Mouse (Mus musculus) forebrain, embryonic 14.5 days (tissue): ENCODE data around the gene Klf15. TPM values are rescaled to one million over a fixed set of nuclear protein-coding genes. Genes with fewer than 3 reads are reported as not detected.
A peak's percentile ranks its signal among the peaks of the same experiment; 100 is the strongest.

Experiments used
- ATAC-seq: fragments of 200-750 bp; cut with Nextera tagmentation; 2 replicates; pipeline ENCODE4 v1.8.0; 2017; ENCODE audit warnings: mild to moderate bottlenecking, moderate library complexity
- DNase-seq: peaks from one replicate; pipeline ENCODE4 v3.0.0-alpha.2; 2015; ENCODE audit warnings: low spot score
- H3K27ac ChIP-seq: fragments of 300-500 bp; sonication (generic); 2 replicates; pipeline ENCODE4 v1.5.1; 2014; ENCODE audit warnings: low read depth, mild to moderate bottlenecking, control low read depth, low read length, moderate library complexity
- H3K27me3 ChIP-seq: fragments of 300-500 bp; sonication (generic); replicated peaks from 2 replicates; pipeline ENCODE4 v1.6.1; 2014; ENCODE audit warnings: low read length, control low read depth, mixed read lengths; ENCODE audit not compliant: control insufficient read depth, insufficient read depth
- H3K36me3 ChIP-seq: fragments of 300-500 bp; sonication (generic); 2 replicates; pipeline ENCODE4 v1.6.1; 2014; ENCODE audit warnings: low read length, control low read depth; ENCODE audit not compliant: control insufficient read depth, insufficient read depth
- H3K4me1 ChIP-seq: fragments of 300-500 bp; sonication (generic); 2 replicates; pipeline ENCODE4 v1.6.1; 2014; ENCODE audit warnings: antibody characterized with exemption, low read length, control low read depth; ENCODE audit not compliant: control insufficient read depth, insufficient read depth
- H3K4me2 ChIP-seq: fragments of 300-500 bp; sonication (generic); 2 replicates; pipeline ENCODE4 v1.6.1; 2014; ENCODE audit warnings: mild to moderate bottlenecking, control low read depth, low read length
- H3K4me3 ChIP-seq: fragments of 300-500 bp; sonication (generic); 2 replicates; pipeline ENCODE4 v1.5.1; 2014; ENCODE audit warnings: low read depth, low read length, control low read depth
- H3K9ac ChIP-seq: fragments of 300-500 bp; sonication (generic); 2 replicates; pipeline ENCODE4 v1.6.1; 2014; ENCODE audit warnings: mild to moderate bottlenecking, low read length, control low read depth, moderate library complexity
- H3K9me3 ChIP-seq: fragments of 300-500 bp; sonication (generic); replicated peaks from 2 replicates; pipeline ENCODE4 v1.6.1; 2016; ENCODE audit warnings: low read length, control low read depth, mixed read lengths; ENCODE audit not compliant: control insufficient read depth
- WGBS: fragments of 180-500 bp; shearing (Covaris S2); extraction: QIAGEN DNeasy Blood & Tissue Kit; methylation state at CpG from one replicate; pipeline ENCODE4 v1.1.7; 2014; 5-methylcytosine and 5-hydroxymethylcytosine counted together
- polyA plus RNA-seq: library from polyadenylated mRNA; unstranded; fragments of >200 nt; fragmentation: Nextera tagmentation; extraction: Ambion mirVana; gene quantifications from 2 replicates; pipeline ENCODE4 v1.2.1, GENCODE M21; 2014

Gene Klf15
- polyA plus RNA-seq, 1 experiment from 2014 or later, result 10.3 TPM

DNA sequence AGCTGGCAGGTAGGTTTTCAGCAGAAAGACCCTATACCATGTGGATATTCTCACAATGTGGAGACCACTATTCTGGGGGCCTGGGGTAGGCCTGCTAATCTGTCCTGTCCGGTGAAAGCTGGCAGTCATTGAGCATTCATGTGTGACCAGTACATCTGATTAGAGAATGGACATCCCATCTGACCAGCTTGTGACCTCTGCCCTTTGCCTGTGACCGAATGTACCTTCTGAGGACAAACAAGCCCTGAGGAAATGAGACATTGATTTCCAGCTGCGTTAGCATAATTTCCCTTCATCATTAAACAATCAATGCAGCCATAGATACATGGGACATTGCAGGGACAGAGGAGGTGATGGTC is 13.5 kb downstream of the Klf15 start:
- H3K36me3 ChIP-seq, result no peaks in the 10 kb centered on the region
- DNase-seq, result no peak
- no peaks in the 10 kb centered on the region for H3K9me3 ChIP-seq
- H3K4me1 ChIP-seq, result no peaks in the 10 kb centered on the region
- H3K27me3 ChIP-seq, result no peaks in the 10 kb centered on the region
- H3K4me2 ChIP-seq, result no peak overlapping the region
- H3K4me3 ChIP-seq, result no peak overlapping the region
- ATAC-seq, result no peak
- no peak overlapping the region for H3K9ac ChIP-seq
- WGBS, result 83% methylated on average over 3 of the region's 3 CpGs
- no peak overlapping the region for H3K27ac ChIP-seq

GRCm38 (mm10) chr6:90476941-90477518 is 14.7 kb downstream of the Klf15 start:
- Histone ChIP-seq H3K36me3 (no peaks in the 10 kb centered on the region), H3K27ac (no peak overlapping the region), H3K4me3 (no peak overlapping the region), H3K9ac (no peak overlapping the region), H3K4me2 (no peak overlapping the region), H3K9me3 (no peaks in the 10 kb centered on the region), H3K27me3 (no peaks in the 10 kb centered on the region), H3K4me1 (no peaks in the 10 kb centered on the region)
- DNase-seq (peak; percentile 23), ATAC-seq (peak; percentile 40; the same call in 1 of the 2 replicates)
- 59% methylated on average over 14 of the region's 14 CpGs for WGBS

GRCm38 (mm10) chr6:90484249-90484648 is 21.9 kb downstream of the Klf15 start:
- Histone ChIP-seq H3K9me3 (no peaks in the 10 kb centered on the region), H3K4me1 (no peaks in the 10 kb centered on the region), H3K9ac (no peak overlapping the region), H3K27ac (no peak overlapping the region), H3K36me3 (no peaks in the 10 kb centered on the region), H3K4me2 (no peak overlapping the region), H3K4me3 (no peak overlapping the region), H3K27me3 (no peaks in the 10 kb centered on the region)
- no peak for DNase-seq
- no peak for ATAC-seq
- 77% methylated on average over 3 of the region's 3 CpGs for WGBS

DNA sequence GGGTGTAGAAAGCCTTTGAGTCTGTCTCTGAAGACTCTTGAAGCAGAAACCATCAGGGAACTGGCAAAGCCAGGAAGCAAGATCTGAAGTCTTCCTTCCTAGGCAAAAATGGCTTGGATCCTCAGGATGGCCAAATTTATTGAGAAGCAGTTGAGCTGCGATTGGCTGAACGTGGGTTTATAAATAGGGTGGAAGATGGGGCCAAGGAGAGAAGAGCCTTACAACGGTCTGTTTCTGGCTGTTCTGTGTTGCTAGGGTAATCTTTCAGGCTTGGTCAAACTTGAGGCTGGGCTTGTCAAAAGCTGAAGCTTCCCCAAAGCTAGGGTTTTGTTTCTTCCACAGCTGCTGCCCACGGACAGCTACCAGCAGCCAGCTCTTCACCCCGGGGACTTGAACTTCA is 22.5 kb downstream of the Klf15 start:
- WGBS, result 78% methylated on average over 5 of the region's 5 CpGs
- no peak for ATAC-seq
- Histone ChIP-seq H3K4me3 (no peak overlapping the region), H3K27me3 (no peaks in the 10 kb centered on the region), H3K27ac (no peak overlapping the region), H3K9ac (no peak overlapping the region), H3K9me3 (no peaks in the 10 kb centered on the region), H3K4me1 (no peaks in the 10 kb centered on the region), H3K36me3 (no peaks in the 10 kb centered on the region), H3K4me2 (no peak overlapping the region)
- no peak for DNase-seq

DNA sequence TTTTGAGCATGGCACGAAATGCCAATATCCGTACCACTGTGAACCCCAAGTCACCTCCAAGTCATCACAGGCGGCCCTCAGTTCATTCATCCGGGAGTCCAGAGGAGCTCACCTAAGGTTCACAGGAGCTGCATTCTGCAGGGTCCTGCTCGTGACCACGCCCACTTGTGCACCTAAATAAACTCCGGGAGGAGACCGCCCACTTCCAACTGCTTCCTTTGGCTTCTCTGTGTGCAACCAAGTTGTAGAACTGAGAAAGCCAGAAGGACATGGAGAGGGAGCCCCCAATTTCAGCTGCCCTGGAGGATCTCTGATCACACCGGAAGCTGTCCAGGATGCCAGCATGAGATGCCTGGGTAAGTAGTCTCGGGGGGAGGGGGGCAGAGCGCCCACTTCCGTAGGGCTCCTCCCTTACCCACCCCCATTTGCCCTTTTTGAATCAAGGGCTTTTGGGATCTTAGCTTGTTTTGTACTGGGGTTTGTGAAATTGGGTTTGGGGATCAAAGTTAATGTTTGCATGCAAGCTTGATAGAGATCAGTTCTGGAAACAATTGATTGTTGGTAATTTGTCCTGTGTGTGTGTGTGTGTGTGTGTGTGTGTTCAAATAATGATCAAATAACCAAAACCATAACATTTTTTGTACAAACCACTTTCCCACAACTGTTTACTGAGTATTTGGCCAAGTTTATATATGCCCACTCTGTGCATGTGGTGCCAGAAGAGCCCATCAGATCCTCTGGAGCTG is 24.0 kb downstream of the Klf15 start, which contains the start of gene Aldh1l1:
TSS of gene Aldh1l1 (plus strand) at position 252 of the 746 bp plus-strand sequence.
- DNase-seq (no peak), ATAC-seq (no peak)
- Histone ChIP-seq H3K27ac (no peak within 1 kb of the TSS), H3K4me2 (no peak within 1 kb of the TSS), H3K4me3 (no peak within 1 kb of the TSS), H3K4me1 (no peaks in the 10 kb centered on the region), H3K9ac (no peak within 1 kb of the TSS), H3K27me3 (no peaks in the 10 kb centered on the region), H3K9me3 (no peaks in the 10 kb centered on the region), H3K36me3 (no peaks in the 10 kb centered on the region)
- WGBS, result 85% methylated on average over 12 of the region's 12 CpGs

- Histone ChIP-seq H3K27ac (no peak overlapping the region), H3K4me2 (no peak overlapping the region), H3K4me3 (no peak overlapping the region), H3K27me3 (no peaks in the 10 kb centered on the region), H3K9me3 (no peaks in the 10 kb centered on the region), H3K9ac (no peak overlapping the region), H3K36me3 (no peaks in the 10 kb centered on the region), H3K4me1 (no peaks in the 10 kb centered on the region)
- 97% methylated on average over 1 of the region's 1 CpGs for WGBS
- DNase-seq (no peak), ATAC-seq (no peak)
Observed at GRCm38 (mm10) chr6:90487531-90487930, 25.2 kb downstream of the Klf15 start.

GRCm38 (mm10) chr6:90489532-90489931 is 27.2 kb downstream of the Klf15 start:
- 93% methylated on average over 3 of the region's 3 CpGs for WGBS
- Histone ChIP-seq H3K9ac (no peak overlapping the region), H3K4me1 (no peaks in the 10 kb centered on the region), H3K9me3 (no peaks in the 10 kb centered on the region), H3K4me2 (no peak overlapping the region), H3K36me3 (no peaks in the 10 kb centered on the region), H3K27ac (no peak overlapping the region), H3K27me3 (no peaks in the 10 kb centered on the region), H3K4me3 (no peak overlapping the region)
- DNase-seq (no peak), ATAC-seq (no peak)

- DNase-seq (peak; percentile 71), ATAC-seq (peak; percentile 70)
- H3K27me3 ChIP-seq, result no peaks in the 10 kb centered on the region
- H3K9me3 ChIP-seq, result no peaks in the 10 kb centered on the region
- no peak overlapping the region for H3K9ac ChIP-seq
- no peaks in the 10 kb centered on the region for H3K36me3 ChIP-seq
- H3K27ac ChIP-seq, result no peak overlapping the region
- 59% methylated on average over 2 of the region's 2 CpGs for WGBS
- no peak overlapping the region for H3K4me2 ChIP-seq
- no peak overlapping the region for H3K4me3 ChIP-seq
- peaks cover 5% of the 10 kb centered on the region; the same call in 1 of the 2 replicates for H3K4me1 ChIP-seq
Observed at GRCm38 (mm10) chr6:90490976-90491375, 28.6 kb downstream of the Klf15 start.
